Mouse (Mus musculus) limb, embryonic 13.5 days (tissue): ENCODE data around the gene Aacs. TPM values are rescaled to one million over a fixed set of nuclear protein-coding genes. Genes with fewer than 3 reads are reported as not detected.
"Not testable (repeated sequence)": the region's sequence is repeated elsewhere in the genome, so short reads cannot be mapped to it uniquely, and the experiment has no call there.

Experiments
- ATAC-seq: fragments of 200-750 bp; cut with Nextera tagmentation; 2 replicates; pipeline ENCODE4 v1.8.0; 2017; ENCODE audit warnings: low read depth, moderate number of reproducible peaks, moderate TSS enrichment; ENCODE audit not compliant: low FRiP score
- H3K27ac ChIP-seq: fragments of 300-500 bp; sonication (generic); 2 replicates; pipeline ENCODE4 v1.5.1; 2015; ENCODE audit warnings: inconsistent platforms, mild to moderate bottlenecking, moderate library complexity
- H3K27me3 ChIP-seq: fragments of 300-500 bp; sonication (generic); 2 replicates; pipeline ENCODE4 v1.6.1; 2015; ENCODE audit warnings: mild to moderate bottlenecking, inconsistent platforms
- H3K36me3 ChIP-seq: fragments of 300-500 bp; sonication (generic); 2 replicates; pipeline ENCODE4 v1.6.1; 2015; ENCODE audit warnings: inconsistent platforms, mild to moderate bottlenecking, moderate library complexity
- H3K4me1 ChIP-seq: fragments of 300-500 bp; sonication (generic); 2 replicates; pipeline ENCODE4 v1.6.1; 2015; ENCODE audit warnings: inconsistent platforms
- H3K4me2 ChIP-seq: fragments of 300-500 bp; sonication (generic); replicated peaks from 2 replicates; pipeline ENCODE4 v1.6.1; 2015; ENCODE audit warnings: inconsistent platforms, mild to moderate bottlenecking, moderate library complexity
- H3K4me3 ChIP-seq: fragments of 300-500 bp; sonication (generic); 2 replicates; pipeline ENCODE4 v1.5.1; 2015; ENCODE audit warnings: moderate library complexity, mild to moderate bottlenecking, inconsistent platforms
- H3K9ac ChIP-seq: fragments of 300-500 bp; sonication (generic); 2 replicates; pipeline ENCODE4 v1.6.1; 2015; ENCODE audit warnings: mild to moderate bottlenecking, inconsistent platforms
- H3K9me3 ChIP-seq: fragments of 300-500 bp; sonication (generic); 2 replicates; pipeline ENCODE4 v1.6.1; 2016; ENCODE audit warnings: inconsistent platforms
- WGBS: fragments of 180-500 bp; shearing (Covaris S2); methylation state at CpG from one replicate; pipeline ENCODE4 v1.1.7; 2015; 5-methylcytosine and 5-hydroxymethylcytosine counted together
- polyA plus RNA-seq: library from polyadenylated mRNA; unstranded; fragments of >200 nt; fragmentation: Nextera tagmentation; extraction: Ambion mirVana; gene quantifications from 2 replicates; pipeline ENCODE4 v1.2.1, GENCODE M21; 2015

Gene Aacs
- polyA plus RNA-seq, result 35.2 and 35.3 TPM in 2 replicates

DNA sequence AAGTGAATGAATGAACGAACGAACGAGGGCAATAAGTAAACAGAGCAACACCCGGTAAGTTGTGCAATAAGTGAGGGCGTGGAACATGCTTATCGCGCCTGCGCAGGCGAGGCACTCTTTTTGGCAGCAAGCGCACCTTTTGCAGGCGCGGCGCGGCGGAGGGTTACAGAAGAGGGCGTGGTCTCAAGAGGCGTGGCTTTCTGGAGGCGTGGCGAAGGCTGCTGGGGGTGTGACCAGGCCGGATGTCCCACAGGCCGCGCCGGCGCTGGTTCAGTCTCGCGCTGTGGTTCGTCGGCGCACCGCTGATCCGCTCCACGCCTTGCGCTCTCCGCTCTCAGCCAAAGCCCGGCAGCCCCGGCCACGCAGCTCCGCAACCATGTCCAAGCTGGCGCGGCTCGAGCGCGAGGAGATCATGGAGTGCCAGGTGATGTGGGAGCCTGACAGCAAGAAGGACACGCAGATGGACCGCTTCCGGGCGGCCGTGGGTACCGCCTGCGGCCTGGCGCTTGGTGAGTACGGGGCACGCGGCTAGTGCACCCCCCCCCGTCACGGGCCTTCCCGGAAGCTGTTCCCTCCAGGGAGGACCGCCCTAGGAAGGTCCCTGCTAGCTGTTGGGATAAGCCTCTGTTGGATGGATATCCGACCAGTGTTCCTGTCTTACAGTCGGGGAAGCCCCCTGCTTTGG, at the start of gene Aacs:
Gene Aacs (plus strand): TSS at position 214 of the 685 bp plus-strand sequence.
- Histone ChIP-seq H3K9me3 (no peaks in the 10 kb centered on the region), H3K4me2 (peak within 1 kb of the TSS; percentile 91), H3K27ac (peak within 1 kb of the TSS; percentile 75), H3K4me1 (peaks cover 25% of the 10 kb centered on the region), H3K9ac (peak within 1 kb of the TSS; percentile 85), H3K27me3 (no peaks in the 10 kb centered on the region), H3K36me3 (peaks cover 18% of the 10 kb centered on the region), H3K4me3 (peak within 1 kb of the TSS; percentile 85)
- under 1% methylated on average over 59 of the region's 60 CpGs for WGBS
- ATAC-seq, result peak; percentile 90

GRCm38 (mm10) chr5:125426343-125426742, 49.3 kb upstream of the Aacs start:
- Histone ChIP-seq H3K36me3 (peaks cover 100% of the 10 kb centered on the region), H3K27ac (no peak overlapping the region), H3K27me3 (no peaks in the 10 kb centered on the region), H3K4me1 (no peaks in the 10 kb centered on the region), H3K4me2 (no peak overlapping the region), H3K9me3 (no peaks in the 10 kb centered on the region), H3K9ac (no peak overlapping the region), H3K4me3 (no peak overlapping the region)
- no peak for ATAC-seq
- WGBS, result 94% methylated on average over 10 of the region's 10 CpGs

- not testable (repeated sequence) for H3K27me3 ChIP-seq, H3K9me3 ChIP-seq, ATAC-seq, H3K27ac ChIP-seq, H3K9ac ChIP-seq
- Histone ChIP-seq H3K4me2 (peak overlapping the region; percentile 91), H3K4me3 (0 out of 2 replicates have a peak overlapping the region, but pooled peaks have one; percentile 87), H3K36me3 (peaks cover 47% of the 10 kb centered on the region), H3K4me1 (peaks cover 12% of the 10 kb centered on the region)
- 89% methylated on average over 2 of the region's 2 CpGs for WGBS
Observed at GRCm38 (mm10) chr5:125432324-125432723, 43.3 kb upstream of the Aacs start.

- Histone ChIP-seq H3K4me2 (peak within 1 kb of the TSS; percentile 91), H3K36me3 (peaks cover 32% of the 10 kb centered on the region), H3K4me1 (peaks cover 12% of the 10 kb centered on the region), H3K27me3 (no peaks in the 10 kb centered on the region), H3K9ac (peak within 1 kb of the TSS; percentile 91), H3K9me3 (no peaks in the 10 kb centered on the region), H3K27ac (no peak within 1 kb of the TSS), H3K4me3 (peak within 1 kb of the TSS; percentile 87)
- WGBS, result under 1% methylated on average over 46 of the region's 46 CpGs
- ATAC-seq, result peak; percentile 98
Observed at GRCm38 (mm10) chr5:125433793-125434337, 41.7 kb upstream of the Aacs start, which contains the start of gene Dhx37. TSS of gene Dhx37 (minus strand) at chr5:125434121.

- 51% methylated on average over 15 of the region's 15 CpGs for WGBS
- H3K4me2 ChIP-seq, result peak overlapping the region; percentile 91
- H3K27ac ChIP-seq, result not testable (repeated sequence)
Observed at GRCm38 (mm10) chr5:125434347-125434746, 41.3 kb upstream of the Aacs start.

DNA sequence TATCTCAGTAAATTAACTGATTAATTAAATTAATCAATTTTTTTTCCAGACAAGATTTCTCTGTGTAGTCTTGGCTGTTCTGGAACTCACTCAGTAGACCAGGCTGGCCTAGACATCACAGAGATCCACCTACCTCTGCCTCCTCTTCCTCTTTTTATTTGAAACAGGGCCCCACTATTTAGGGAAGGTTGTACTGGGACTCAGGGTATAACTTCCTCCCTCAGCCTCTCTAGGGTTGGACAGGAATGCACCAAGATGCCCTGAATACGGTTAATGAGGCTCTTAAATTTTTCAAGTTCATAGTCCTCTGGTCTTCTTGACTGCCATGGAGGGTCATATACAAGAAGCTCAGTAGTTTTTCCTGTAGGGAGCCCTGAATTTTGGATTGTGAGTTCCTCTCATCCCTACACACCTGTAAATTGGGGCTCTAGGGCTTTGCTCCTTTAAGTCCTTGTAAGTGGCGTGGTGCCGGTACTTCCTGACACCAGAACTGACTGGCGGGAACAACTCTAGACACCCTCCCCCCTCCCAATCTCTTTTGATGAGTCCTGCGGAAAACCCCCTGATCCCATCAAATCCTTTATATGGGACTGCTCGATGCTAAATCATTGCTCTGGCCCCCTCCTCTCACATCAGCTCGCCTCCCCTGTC, 34.9 kb upstream of the Aacs start:
- Histone ChIP-seq H3K9me3 (no peaks in the 10 kb centered on the region), H3K9ac (peak overlapping the region; percentile 86), H3K4me1 (peaks cover 10% of the 10 kb centered on the region), H3K36me3 (peaks cover 4% of the 10 kb centered on the region), H3K27ac (peak overlapping the region; percentile 39; the same call in 1 of the 2 replicates), H3K4me2 (peak overlapping the region; percentile 86), H3K4me3 (peak overlapping the region; percentile 92), H3K27me3 (no peaks in the 10 kb centered on the region)
- no peak for ATAC-seq
- 2% methylated on average over 7 of the region's 7 CpGs for WGBS

More at GRCm38 (mm10) chr5:125434347-125434746, 41.3 kb upstream of the Aacs start:
- H3K27me3 ChIP-seq, H3K9me3 ChIP-seq, ATAC-seq, H3K9ac ChIP-seq: not testable (repeated sequence)
- Histone ChIP-seq H3K4me3 (peak overlapping the region; percentile 87), H3K4me1 (peaks cover 12% of the 10 kb centered on the region), H3K36me3 (peaks cover 27% of the 10 kb centered on the region)

DNA sequence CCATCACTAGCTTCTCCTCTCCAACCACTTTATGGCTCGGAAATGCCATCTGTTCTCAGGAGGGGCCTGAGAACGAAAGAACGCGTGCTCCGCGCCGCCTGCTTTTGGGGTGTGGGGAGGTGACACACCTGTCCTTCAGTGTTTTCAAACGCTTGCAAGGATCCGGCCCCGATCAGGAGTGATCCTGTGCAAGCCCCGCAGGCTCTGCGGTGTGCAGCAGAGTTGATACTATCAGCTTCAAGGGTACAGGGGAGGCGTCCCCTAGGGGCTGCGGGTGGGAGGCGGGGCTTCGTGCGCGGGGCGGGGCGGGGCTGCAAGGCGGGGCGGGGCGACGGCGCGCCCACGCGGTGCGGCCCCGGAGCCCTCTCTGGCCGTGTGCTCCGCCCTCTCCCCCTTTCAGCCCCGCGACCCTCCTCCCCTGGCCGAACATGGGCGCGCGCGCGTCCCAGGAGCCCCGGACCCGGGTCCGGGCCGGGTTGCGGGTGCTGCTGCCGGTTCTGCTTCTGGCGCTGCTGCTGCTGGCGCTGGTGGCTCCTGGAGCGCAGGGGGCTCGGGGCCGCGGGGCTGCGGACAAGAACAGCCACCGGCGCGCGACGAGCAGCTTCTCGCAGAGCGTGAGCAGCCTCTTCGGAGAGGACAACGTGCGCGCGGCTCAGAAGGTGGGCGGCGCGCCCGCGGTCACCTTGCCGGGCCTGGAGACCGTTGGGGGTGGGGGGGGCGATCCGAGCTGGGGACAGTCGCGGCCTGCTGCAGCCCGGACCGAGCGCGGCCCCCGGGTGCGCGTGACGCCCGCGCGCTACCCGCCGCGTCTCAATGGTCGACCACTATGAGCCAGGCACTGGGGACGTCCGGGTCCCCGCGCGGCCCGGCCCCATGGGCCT, 34.1 kb upstream of the Aacs start, which contains the start of gene Bri3bp:
Gene Bri3bp (plus strand): TSS at position 335 of the 881 bp plus-strand sequence.
- under 1% methylated on average over 87 of the region's 97 CpGs for WGBS
- peak within 1 kb of the TSS; percentile 86 for H3K4me2 ChIP-seq
- H3K27ac ChIP-seq, result peak within 1 kb of the TSS; percentile 77
- peak; percentile 89 for ATAC-seq
- H3K4me1 ChIP-seq, result peaks cover 16% of the 10 kb centered on the region
- peaks cover 4% of the 10 kb centered on the region for H3K36me3 ChIP-seq
- no peaks in the 10 kb centered on the region for H3K9me3 ChIP-seq
- peak within 1 kb of the TSS; percentile 92 for H3K4me3 ChIP-seq
- peak within 1 kb of the TSS; percentile 86 for H3K9ac ChIP-seq
- no peaks in the 10 kb centered on the region for H3K27me3 ChIP-seq

DNA sequence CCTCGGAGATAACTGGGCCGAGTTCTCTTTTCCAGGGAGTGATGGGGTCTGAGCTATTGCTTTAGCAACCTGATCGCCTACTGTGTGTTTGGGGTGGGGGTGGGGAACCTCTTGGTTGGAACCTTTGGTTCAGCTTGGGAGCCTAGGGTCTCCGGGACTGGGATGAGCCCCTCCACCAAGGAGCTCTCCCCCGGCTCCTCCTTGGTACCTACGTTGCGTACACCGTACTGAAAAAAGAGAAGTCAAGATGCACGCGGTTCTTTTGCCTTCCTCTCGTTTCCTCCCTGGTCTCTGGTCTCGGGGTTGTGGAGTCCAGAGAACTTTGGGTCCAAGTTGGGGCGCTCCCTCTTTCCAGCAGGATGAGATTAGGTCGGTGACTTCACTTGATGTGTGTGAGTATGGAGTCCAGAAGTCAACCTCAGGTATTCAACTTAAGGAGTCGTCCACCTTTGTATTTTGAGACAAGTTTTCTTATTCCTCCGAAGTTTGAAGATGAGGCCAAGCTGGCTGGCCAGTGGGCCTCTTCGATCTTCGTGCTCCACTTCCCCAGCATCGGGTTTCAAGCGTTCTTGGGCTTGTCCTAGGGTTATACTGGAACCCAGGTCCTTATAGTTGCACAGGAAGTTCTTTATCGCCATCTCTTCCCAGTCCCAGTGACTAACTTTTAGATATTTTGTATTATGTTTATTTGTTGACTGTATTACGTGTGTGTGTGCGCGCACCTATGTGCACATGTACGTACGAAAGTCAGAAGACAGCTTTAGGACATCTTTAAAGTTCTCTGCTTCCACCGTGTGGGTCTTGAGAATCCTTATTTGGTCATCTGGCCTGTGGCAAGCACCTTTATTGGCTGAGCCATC, 33.2 kb upstream of the Aacs start:
- WGBS, result 21% methylated on average over 27 of the region's 27 CpGs
- peak overlapping the region; percentile 86 for H3K9ac ChIP-seq
- H3K27ac ChIP-seq, result peak overlapping the region; percentile 77
- H3K9me3 ChIP-seq, result no peaks in the 10 kb centered on the region
- H3K4me1 ChIP-seq, result peaks cover 16% of the 10 kb centered on the region
- H3K36me3 ChIP-seq, result peaks cover 4% of the 10 kb centered on the region
- ATAC-seq, result peak; percentile 16; the same call in 1 of the 2 replicates
- H3K27me3 ChIP-seq, result no peaks in the 10 kb centered on the region
- peak overlapping the region; percentile 92 for H3K4me3 ChIP-seq
- peak overlapping the region; percentile 86 for H3K4me2 ChIP-seq

DNA sequence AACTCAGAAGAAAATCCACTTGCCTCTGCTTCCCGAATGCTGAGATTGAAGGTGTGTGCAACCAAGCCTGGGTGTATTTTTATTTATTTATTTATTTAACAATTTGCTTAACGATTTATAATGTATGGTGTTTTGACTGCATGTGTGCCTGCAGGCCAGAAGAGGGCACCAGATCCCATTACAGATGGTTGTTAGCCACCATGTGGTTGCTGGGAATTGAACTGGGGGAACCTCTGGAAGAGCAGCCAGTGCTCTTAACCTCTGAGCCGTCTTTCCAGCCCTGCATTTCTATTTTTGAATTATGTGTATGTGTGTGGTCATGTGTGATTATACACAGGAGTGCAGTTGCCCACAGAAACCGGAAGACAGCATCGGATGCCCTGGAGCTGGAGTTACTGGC, 32.3 kb upstream of the Aacs start:
- Histone ChIP-seq H3K9me3 (no peaks in the 10 kb centered on the region), H3K4me1 (peaks cover 16% of the 10 kb centered on the region), H3K4me3 (no peak overlapping the region), H3K27me3 (no peaks in the 10 kb centered on the region), H3K27ac (no peak overlapping the region), H3K36me3 (peaks cover 4% of the 10 kb centered on the region), H3K9ac (no peak overlapping the region), H3K4me2 (no peak overlapping the region)
- no peak for ATAC-seq
- 89% methylated on average over 5 of the region's 5 CpGs for WGBS

- Histone ChIP-seq H3K9me3 (no peaks in the 10 kb centered on the region), H3K4me1 (peaks cover 16% of the 10 kb centered on the region), H3K36me3 (peaks cover 4% of the 10 kb centered on the region), H3K4me2 (no peak overlapping the region), H3K4me3 (no peak overlapping the region), H3K27me3 (no peaks in the 10 kb centered on the region), H3K27ac (no peak overlapping the region), H3K9ac (no peak overlapping the region)
- ATAC-seq, result no peak
- WGBS, result 89% methylated on average over 3 of the region's 3 CpGs
Observed at GRCm38 (mm10) chr5:125443915-125444314, 31.7 kb upstream of the Aacs start.

- H3K4me3 ChIP-seq, result no peak overlapping the region
- 93% methylated on average over 4 of the region's 4 CpGs for WGBS
- no peak for ATAC-seq
Observed at GRCm38 (mm10) chr5:125444554-125444953, 31.1 kb upstream of the Aacs start.

More at GRCm38 (mm10) chr5:125444554-125444953, 31.1 kb upstream of the Aacs start:
- Histone ChIP-seq H3K4me1 (peaks cover 16% of the 10 kb centered on the region), H3K4me2 (no peak overlapping the region), H3K27ac (no peak overlapping the region), H3K36me3 (peaks cover 4% of the 10 kb centered on the region), H3K27me3 (no peaks in the 10 kb centered on the region), H3K9ac (no peak overlapping the region), H3K9me3 (no peaks in the 10 kb centered on the region)
